Mouse (Mus musculus): ENCODE results near the gene Lct. TPM values are rescaled to one million over a fixed set of nuclear protein-coding genes. Genes with fewer than 3 reads are reported as not detected.

Lct gene
- polyA plus RNA-seq, 1 experiment from 2014 or later = 0.10 TPM

DNA sequence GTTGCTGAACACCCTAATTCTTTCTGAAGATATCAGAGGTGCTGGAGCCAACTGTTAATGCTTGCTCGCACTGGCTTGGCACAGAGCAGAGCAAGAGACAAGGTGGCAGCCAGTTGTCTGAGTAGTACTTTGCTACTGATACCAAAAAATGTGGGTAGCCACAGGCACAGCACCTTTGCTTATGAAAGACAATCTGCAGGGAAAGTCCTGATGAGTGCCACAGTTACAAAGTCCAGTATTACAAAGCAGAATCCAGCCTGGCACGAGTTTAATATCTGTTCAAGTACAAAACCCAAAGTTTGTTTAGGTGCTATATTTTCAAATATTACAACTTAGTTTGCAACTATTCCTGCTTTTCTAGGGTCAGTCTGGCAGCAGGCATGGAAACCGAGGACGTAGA, 92.9 kb downstream of the Lct start:
- Histone ChIP-seq H3K36me3 (peaks cover 61% of the 10 kb centered on the region), H3K9me3 (no peaks in the 10 kb centered on the region)

More for the DNA sequence above, 92.9 kb downstream of the Lct start:
- H3K4me2 ChIP-seq (replicated peaks) = no peak overlapping the region
- no peaks in the 10 kb centered on the region for H3K4me1 ChIP-seq
- H3K4me3 ChIP-seq = no peak overlapping the region
- H3K9ac ChIP-seq (replicated peaks) = no peak overlapping the region
- no peak overlapping the region for H3K27ac ChIP-seq (replicated peaks)
- no peaks in the 10 kb centered on the region for H3K27me3 ChIP-seq
- WGBS = 94% methylated on average over 4 of the region's 4 CpGs
- no peak for ATAC-seq (replicated peaks)

Other genes with a start within 250 kb of the Lct start
- 4.7 and 4.9 TPM in 2 replicates for gene Zranb3, start 225.3 kb downstream of the Lct start, polyA plus RNA-seq (2015; fragmentation: Nextera tagmentation; extraction: Ambion mirVana)
- gene R3hdm1, start 225.0 kb downstream of the Lct start, polyA plus RNA-seq (2015; fragmentation: Nextera tagmentation; extraction: Ambion mirVana) = 96.8 and 99.4 TPM in 2 replicates
- gene Ubxn4, start 84.4 kb downstream of the Lct start, polyA plus RNA-seq (2015; fragmentation: Nextera tagmentation; extraction: Ambion mirVana) = 70.7 and 74.0 TPM in 2 replicates
- 110 and 114 TPM in 2 replicates for gene Mcm6, start 31.3 kb upstream of the Lct start, polyA plus RNA-seq (2015; fragmentation: Nextera tagmentation; extraction: Ambion mirVana)
- 137 and 141 TPM in 2 replicates for gene Dars, start 89.0 kb upstream of the Lct start, polyA plus RNA-seq (2015; fragmentation: Nextera tagmentation; extraction: Ambion mirVana)

All from forebrain, embryonic 15.5 days (tissue).